Mouse (Mus musculus): ENCODE measurements around the gene 9130409I23Rik. TPM values are rescaled to one million over a fixed set of nuclear protein-coding genes. Genes with fewer than 3 reads are reported as not detected.

Gene 9130409I23Rik
- total and polyA plus RNA-seq, 2 experiments from 2014 or later, result not detected

GRCm38 (mm10) chr1:181009754-181010153 lies 41.3 kb upstream of the 9130409I23Rik start:
- H3K36me3 ChIP-seq (ENCODE audit: insufficient read depth), result no peaks in the 10 kb centered on the region
- no peak for DNase-seq
- H3K9ac ChIP-seq, result no peak overlapping the region
- no peak overlapping the region for H3K4me2 ChIP-seq (ENCODE audit: low read depth)
- no peaks in the 10 kb centered on the region for H3K4me1 ChIP-seq (ENCODE audit: insufficient read depth)
- H3K9me3 ChIP-seq (ENCODE audit: low read length), result no peaks in the 10 kb centered on the region
- H3K27me3 ChIP-seq (ENCODE audit: insufficient read depth, low read length), result no peaks in the 10 kb centered on the region
- 64% methylated on average over 3 of the region's 3 CpGs for WGBS
- H3K27ac ChIP-seq (ENCODE audit: low read depth, low read length), result no peak overlapping the region
- ATAC-seq, result no peak
- TF ChIP-seq CTCF (IDR thresholded peaks at IDR 0.05; ENCODE audit: low read depth), result no peak
- H3K4me3 ChIP-seq (ENCODE audit: low read depth, low read length), result no peak overlapping the region

- Histone ChIP-seq H3K9me3 (ENCODE audit: low read length) (no peaks in the 10 kb centered on the region), H3K36me3 (ENCODE audit: insufficient read depth) (no peaks in the 10 kb centered on the region), H3K27me3 (ENCODE audit: insufficient read depth, low read length) (no peaks in the 10 kb centered on the region), H3K4me3 (ENCODE audit: low read depth, low read length) (no peak overlapping the region), H3K4me2 (ENCODE audit: low read depth) (no peak overlapping the region), H3K27ac (ENCODE audit: low read depth, low read length) (no peak overlapping the region), H3K9ac (no peak overlapping the region), H3K4me1 (ENCODE audit: insufficient read depth) (no peaks in the 10 kb centered on the region)
- DNase-seq (no peak), ATAC-seq (no peak)
- 56% methylated on average over 4 of the region's 4 CpGs for WGBS
- TF ChIP-seq CTCF (IDR thresholded peaks at IDR 0.05; ENCODE audit: low read depth), result no peak
Measured at GRCm38 (mm10) chr1:181010171-181010932, 40.7 kb upstream of the 9130409I23Rik start.

- 71% methylated on average over 5 of the region's 5 CpGs for WGBS
- TF ChIP-seq CTCF (IDR thresholded peaks at IDR 0.05; ENCODE audit: low read depth), result no peak
- DNase-seq, result no peak
Measured at GRCm38 (mm10) chr1:181011601-181012000, 39.4 kb upstream of the 9130409I23Rik start.

GRCm38 (mm10) chr1:181012416-181012815 lies 38.6 kb upstream of the 9130409I23Rik start:
- 83% methylated on average over 3 of the region's 3 CpGs for WGBS
- no peak overlapping the region for H3K4me3 ChIP-seq (ENCODE audit: low read depth, low read length)
- ATAC-seq (no peak), DNase-seq (no peak)
- H3K36me3 ChIP-seq (ENCODE audit: insufficient read depth), result no peaks in the 10 kb centered on the region
- H3K9me3 ChIP-seq (ENCODE audit: low read length), result no peaks in the 10 kb centered on the region
- H3K27me3 ChIP-seq (ENCODE audit: insufficient read depth, low read length), result no peaks in the 10 kb centered on the region
- no peak overlapping the region for H3K4me2 ChIP-seq (ENCODE audit: low read depth)
- H3K27ac ChIP-seq (ENCODE audit: low read depth, low read length), result no peak overlapping the region
- TF ChIP-seq CTCF (IDR thresholded peaks at IDR 0.05; ENCODE audit: low read depth), result no peak
- H3K9ac ChIP-seq, result no peak overlapping the region
- no peaks in the 10 kb centered on the region for H3K4me1 ChIP-seq (ENCODE audit: insufficient read depth)

More at GRCm38 (mm10) chr1:181011601-181012000, 39.4 kb upstream of the 9130409I23Rik start:
- Histone ChIP-seq H3K4me1 (ENCODE audit: insufficient read depth) (no peaks in the 10 kb centered on the region), H3K4me3 (ENCODE audit: low read depth, low read length) (no peak overlapping the region), H3K9me3 (ENCODE audit: low read length) (no peaks in the 10 kb centered on the region), H3K27me3 (ENCODE audit: insufficient read depth, low read length) (no peaks in the 10 kb centered on the region), H3K4me2 (ENCODE audit: low read depth) (no peak overlapping the region), H3K9ac (no peak overlapping the region), H3K36me3 (ENCODE audit: insufficient read depth) (no peaks in the 10 kb centered on the region), H3K27ac (ENCODE audit: low read depth, low read length) (no peak overlapping the region)
- ATAC-seq, result no peak

- no peak for ATAC-seq
- TF ChIP-seq CTCF (IDR thresholded peaks at IDR 0.05; ENCODE audit: low read depth), result no peak
- Histone ChIP-seq H3K4me1 (ENCODE audit: insufficient read depth) (no peaks in the 10 kb centered on the region), H3K9ac (no peak overlapping the region), H3K36me3 (ENCODE audit: insufficient read depth) (no peaks in the 10 kb centered on the region), H3K27me3 (ENCODE audit: insufficient read depth, low read length) (no peaks in the 10 kb centered on the region), H3K9me3 (ENCODE audit: low read length) (no peaks in the 10 kb centered on the region), H3K4me3 (ENCODE audit: low read depth, low read length) (no peak overlapping the region), H3K27ac (ENCODE audit: low read depth, low read length) (no peak overlapping the region), H3K4me2 (ENCODE audit: low read depth) (no peak overlapping the region)
- 71% methylated on average over 6 of the region's 6 CpGs for WGBS
- no peak for DNase-seq
Measured at GRCm38 (mm10) chr1:181013446-181013845, 37.6 kb upstream of the 9130409I23Rik start.

GRCm38 (mm10) chr1:181014731-181015500 lies 36.1 kb upstream of the 9130409I23Rik start:
- WGBS, result 77% methylated on average over 6 of the region's 6 CpGs
- no peak for TF ChIP-seq CTCF (IDR thresholded peaks at IDR 0.05; ENCODE audit: low read depth)
- Histone ChIP-seq H3K9ac (no peak overlapping the region), H3K4me2 (ENCODE audit: low read depth) (no peak overlapping the region), H3K9me3 (ENCODE audit: low read length) (no peaks in the 10 kb centered on the region), H3K4me1 (ENCODE audit: insufficient read depth) (no peaks in the 10 kb centered on the region), H3K36me3 (ENCODE audit: insufficient read depth) (no peaks in the 10 kb centered on the region), H3K4me3 (ENCODE audit: low read depth, low read length) (no peak overlapping the region), H3K27me3 (ENCODE audit: insufficient read depth, low read length) (no peaks in the 10 kb centered on the region), H3K27ac (ENCODE audit: low read depth, low read length) (no peak overlapping the region)
- DNase-seq (no peak), ATAC-seq (no peak)

DNA sequence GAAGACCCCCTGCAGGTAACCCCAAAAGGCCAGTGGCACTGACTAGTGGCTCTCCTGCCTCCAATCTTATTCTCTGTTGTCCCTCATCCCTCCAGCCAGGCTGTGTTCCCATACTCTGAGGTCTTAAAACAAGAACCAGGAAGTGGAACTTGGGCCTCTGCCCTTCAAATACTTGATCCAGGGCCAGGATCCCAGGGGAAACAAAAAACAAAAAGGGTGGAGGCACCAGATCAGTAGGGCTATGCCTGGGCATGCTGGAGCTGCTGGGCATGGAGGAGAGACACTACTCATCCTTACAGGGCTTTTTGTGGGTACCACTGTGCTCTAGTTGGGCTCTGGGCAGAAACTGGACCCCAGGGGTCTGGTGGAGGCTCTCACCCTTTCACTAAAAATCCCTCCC lies 35.5 kb upstream of the 9130409I23Rik start:
- H3K27me3 ChIP-seq (ENCODE audit: insufficient read depth, low read length), result no peaks in the 10 kb centered on the region
- no peak for TF ChIP-seq CTCF (IDR thresholded peaks at IDR 0.05; ENCODE audit: low read depth)
- H3K36me3 ChIP-seq (ENCODE audit: insufficient read depth), result no peaks in the 10 kb centered on the region
- no peak overlapping the region for H3K9ac ChIP-seq
- H3K9me3 ChIP-seq (ENCODE audit: low read length), result no peaks in the 10 kb centered on the region
- H3K4me3 ChIP-seq (ENCODE audit: low read depth, low read length), result no peak overlapping the region
- H3K27ac ChIP-seq (ENCODE audit: low read depth, low read length), result no peak overlapping the region
- H3K4me1 ChIP-seq (ENCODE audit: insufficient read depth), result no peaks in the 10 kb centered on the region
- ATAC-seq, result no peak
- peak; percentile 34 for DNase-seq
- H3K4me2 ChIP-seq (ENCODE audit: low read depth), result no peak overlapping the region

Measured in forebrain, postnatal 0 days (tissue).